8 mouse cellular contexts compared by ENCODE assay signal in the genomic region with DNA sequence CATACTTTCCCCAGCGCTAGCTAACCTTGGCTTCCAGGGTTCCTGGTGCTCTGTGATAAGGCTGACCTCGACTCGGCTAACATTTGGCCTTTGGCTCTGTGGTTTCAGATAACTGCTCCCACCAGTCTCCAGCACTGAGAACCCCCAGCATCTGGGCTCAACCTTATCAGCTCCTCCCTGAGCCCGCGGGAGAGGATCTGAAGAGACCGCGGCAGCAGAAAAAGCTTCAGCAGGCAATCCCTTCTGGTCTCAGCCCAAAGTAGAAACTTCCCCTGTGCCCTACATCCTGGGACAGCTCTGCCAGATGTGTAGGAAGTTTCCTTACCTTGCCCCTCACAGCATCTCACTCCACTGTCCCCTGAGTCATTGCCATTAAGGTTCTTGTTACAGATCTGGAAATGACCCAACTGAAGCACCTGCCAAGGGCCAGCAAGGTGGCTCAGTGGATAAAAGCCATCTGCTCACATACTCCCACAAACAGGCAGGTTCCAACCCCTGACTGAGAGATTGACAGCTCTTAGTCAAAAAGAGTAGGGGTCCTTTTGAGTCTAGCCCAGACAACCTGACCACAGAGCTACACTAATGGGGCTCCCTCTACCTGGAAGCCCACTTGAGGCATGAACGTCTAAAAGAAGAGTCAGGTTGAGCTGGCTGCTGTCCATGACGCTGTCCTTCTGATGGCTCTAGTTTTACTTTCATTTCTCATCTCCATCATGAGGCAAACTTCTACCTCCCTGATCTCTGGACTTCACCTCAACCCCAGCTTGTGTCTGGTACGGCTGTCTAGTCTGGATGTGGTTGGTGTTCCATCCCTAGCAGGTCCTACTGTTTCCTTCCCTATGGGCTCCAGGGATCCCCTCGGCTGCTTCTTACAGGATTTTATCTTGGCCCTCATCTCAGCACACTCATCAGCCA. TPM values are rescaled to one million over a fixed set of nuclear protein-coding genes. Genes with fewer than 3 reads are reported as not detected.
DNase-seq lines count a peak whose midpoint lies in the region; ATAC-seq and TF ChIP-seq lines count a peak whose summit lies in the region.

No protein-coding gene starts in this region.

- WGBS in liver, embryonic 14.5 days (ENCODE audit: insufficient replicate concordance): 2% methylated on average over 11 of the region's 11 CpGs

- DNase-seq in adrenal gland, adult (ENCODE audit: inconsistent age in 2 of 2, low spot score in 1 of 2): peak; percentile 49 to 85
- DNase-seq in adrenal gland, postnatal 25 days: no peak
- peak; percentile 45 for DNase-seq in thymus, postnatal 0 days (ENCODE audit: low spot score)
- no peak for DNase-seq in thymus, postnatal 10 days (ENCODE audit: low spot score in 2 of 2)
- peak; percentile 91 to 96 (median 93) for DNase-seq in liver, embryonic 14.5 days (ENCODE audit: low read depth in 3 of 3, low spot score in 3 of 3)
- DNase-seq in retina, embryonic 14.5 days (ENCODE audit: low spot score): no peak
- DNase-seq in right cerebral cortex, postnatal 10 days (ENCODE audit: low spot score in 2 of 2): no peak
- no peak for DNase-seq in gastrocnemius, adult 8-10 months (ENCODE audit: low spot score in 2 of 2)

- peak overlapping the region; percentile 67 to 86 for H3K4me3 ChIP-seq in liver, embryonic 14.5 days (ENCODE audit: insufficient read depth in 1 of 2, low read depth in 2 of 2, low read length in 2 of 2)

- peak overlapping the region; percentile 100 for H3K4me2 ChIP-seq in liver, embryonic 14.5 days (ENCODE audit: low read depth)

- H3K9me3 ChIP-seq in liver, embryonic 14.5 days (ENCODE audit: control insufficient read depth, low read length): no peaks in the 10 kb centered on the region

- peak overlapping the region; percentile 100 for H3K27ac ChIP-seq in liver, embryonic 14.5 days

- peak overlapping the region; percentile 90 for H3K9ac ChIP-seq in liver, embryonic 14.5 days (replicated peaks)

- peak; percentile 91 for ATAC-seq in liver, embryonic 14.5 days (ENCODE audit: insufficient read depth)

- H3K4me1 ChIP-seq in liver, embryonic 14.5 days (replicated peaks; ENCODE audit: control insufficient read depth in 2 of 2, insufficient read depth in 2 of 2, low read length in 1 of 2): peaks cover 57 to 71% of the 10 kb centered on the region in 2 experiments

- H3K27me3 ChIP-seq in liver, embryonic 14.5 days (ENCODE audit: control insufficient read depth, insufficient read depth, low read length): no peaks in the 10 kb centered on the region

- peaks cover 50% of the 10 kb centered on the region for H3K36me3 ChIP-seq in liver, embryonic 14.5 days (replicated peaks; ENCODE audit: control insufficient read depth, insufficient read depth, low read depth)

- no peak for TF ChIP-seq CTCF in liver, embryonic 14.5 days (IDR thresholded peaks at IDR 0.05; ENCODE audit: low read depth)

- peak; percentile 93 for TF ChIP-seq EP300 in liver, embryonic 14.5 days (IDR thresholded peaks at IDR 0.05; ENCODE audit: low read depth)

RNA-seq across cellular contexts. Expression of a gene that starts 12.4 kb away (rescaled TPM):
- total RNA-seq in adrenal gland, postnatal 25 days (2021): 64.6 and 70.3 TPM in 2 replicates
- polyA plus RNA-seq in thymus, postnatal 0 days (2015; fragmentation: Nextera tagmentation; extraction: Ambion mirVana): 39.7 and 46.3 TPM in 2 replicates
- polyA plus RNA-seq in liver, embryonic 14.5 days (2012; rRNA removed): 16.5 and 23.0 TPM in 2 replicates
- 17.0 and 18.6 TPM in 2 replicates for polyA plus RNA-seq in liver, embryonic 14.5 days (2014; fragmentation: Nextera tagmentation; extraction: Ambion mirVana)
- total RNA-seq in gastrocnemius, adult 8-10 months (2022): 1 to 10 TPM; 5.4 to 7.5 (median 6.2) TPM

RNA-seq across cellular contexts. Expression of a gene that starts 39.3 kb away (rescaled TPM):
- 2.5 and 2.7 TPM in 2 replicates for total RNA-seq in adrenal gland, postnatal 25 days (2021)
- 1.0 TPM in 2 replicates for polyA plus RNA-seq in thymus, postnatal 0 days (2015; fragmentation: Nextera tagmentation; extraction: Ambion mirVana)
- 0.18 and 0.26 TPM in 2 replicates for polyA plus RNA-seq in liver, embryonic 14.5 days (2012; rRNA removed)
- polyA plus RNA-seq in liver, embryonic 14.5 days (2014; fragmentation: Nextera tagmentation; extraction: Ambion mirVana): 0.24 and 0.41 TPM in 2 replicates
- 1 to 10 TPM in 2 of 4 experiments, under 1 TPM in 2; 0.48 to 2.7 (median 1.4) TPM for total RNA-seq in gastrocnemius, adult 8-10 months (2022)

RNA-seq across cellular contexts. Expression of a gene that starts 42.9 kb away (rescaled TPM):
- 4.9 TPM in 2 replicates for total RNA-seq in adrenal gland, postnatal 25 days (2021)
- 2.5 and 2.7 TPM in 2 replicates for polyA plus RNA-seq in thymus, postnatal 0 days (2015; fragmentation: Nextera tagmentation; extraction: Ambion mirVana)
- 3.9 and 4.7 TPM in 2 replicates for polyA plus RNA-seq in liver, embryonic 14.5 days (2012; rRNA removed)
- 1.4 and 1.8 TPM in 2 replicates for polyA plus RNA-seq in liver, embryonic 14.5 days (2014; fragmentation: Nextera tagmentation; extraction: Ambion mirVana)
- total RNA-seq in gastrocnemius, adult 8-10 months (2022): under 1 TPM; 0.16 to 0.45 (median 0.18) TPM

Comparison
In these comparisons a context has a peak if more than half of its experiments do, and no peak if none do; other contexts are left out.
1. DNase-seq: peak in adrenal gland, adult (2 of 2), thymus, postnatal 0 days (single experiment) and liver, embryonic 14.5 days (3 of 3); none in adrenal gland, postnatal 25 days (single experiment), thymus, postnatal 10 days (0 of 2), retina, embryonic 14.5 days (single experiment), right cerebral cortex, postnatal 10 days (0 of 2) and gastrocnemius, adult 8-10 months (0 of 2).